Mouse (Mus musculus): ENCODE results near the gene Krt82. TPM values are rescaled to one million over a fixed set of nuclear protein-coding genes. Genes with fewer than 3 reads are reported as not detected.
"Not testable (repeated sequence)": the region's sequence is repeated elsewhere in the genome, so short reads cannot be mapped to it uniquely, and the experiment has no call there.

Krt82 gene
- polyA plus RNA-seq, 1 experiment from 2014 or later = not detected

GRCm38 (mm10) chr15:101552188-101552587 lies 1.7 kb upstream of the Krt82 start:
- ATAC-seq (ENCODE audit: low FRiP score) = no peak

GRCm38 (mm10) chr15:101544478-101544877 lies 6.0 kb downstream of the Krt82 start:
- H3K27me3 ChIP-seq = no peaks in the 10 kb centered on the region
- no peak overlapping the region for H3K9ac ChIP-seq
- H3K27ac ChIP-seq = no peak overlapping the region
- WGBS = 60% methylated on average over 3 of the region's 3 CpGs
- H3K4me1 ChIP-seq = no peaks in the 10 kb centered on the region
- no peaks in the 10 kb centered on the region for H3K36me3 ChIP-seq (replicated peaks)
- H3K4me2 ChIP-seq = no peak overlapping the region
- H3K4me3 ChIP-seq (replicated peaks) = no peak overlapping the region
- ATAC-seq (ENCODE audit: low FRiP score) = no peak
- no peaks in the 10 kb centered on the region for H3K9me3 ChIP-seq

More at GRCm38 (mm10) chr15:101552188-101552587, 1.7 kb upstream of the Krt82 start:
- Histone ChIP-seq H3K4me1 (peaks cover 10% of the 10 kb centered on the region; the same call in 1 of the 2 replicates), H3K9me3 (no peaks in the 10 kb centered on the region), H3K4me2 (no peak overlapping the region), H3K27ac (no peak overlapping the region), H3K36me3 (replicated peaks) (no peaks in the 10 kb centered on the region), H3K4me3 (replicated peaks) (no peak overlapping the region), H3K9ac (no peak overlapping the region), H3K27me3 (peaks cover 9% of the 10 kb centered on the region; the same call in 1 of the 2 replicates)
- WGBS = 88% methylated on average over 8 of the region's 8 CpGs

GRCm38 (mm10) chr15:101542543-101542942 lies 7.9 kb downstream of the Krt82 start:
- Histone ChIP-seq H3K36me3 (replicated peaks) (no peaks in the 10 kb centered on the region), H3K27me3 (no peaks in the 10 kb centered on the region), H3K9me3 (no peaks in the 10 kb centered on the region), H3K27ac (no peak overlapping the region), H3K4me3 (replicated peaks) (no peak overlapping the region), H3K9ac (no peak overlapping the region), H3K4me1 (no peaks in the 10 kb centered on the region), H3K4me2 (no peak overlapping the region)
- ATAC-seq (ENCODE audit: low FRiP score) = no peak
- 63% methylated on average over 9 of the region's 9 CpGs for WGBS

- Histone ChIP-seq H3K4me2 (no peak overlapping the region), H3K9ac (no peak overlapping the region), H3K36me3 (replicated peaks) (no peaks in the 10 kb centered on the region), H3K9me3 (no peaks in the 10 kb centered on the region), H3K27ac (no peak overlapping the region), H3K27me3 (no peaks in the 10 kb centered on the region; the same call in 1 of the 2 replicates), H3K4me3 (replicated peaks) (no peak overlapping the region), H3K4me1 (no peaks in the 10 kb centered on the region)
- ATAC-seq (ENCODE audit: low FRiP score) = no peak
- 50% methylated on average over 4 of the region's 4 CpGs for WGBS
Measured at GRCm38 (mm10) chr15:101538580-101538900, 11.9 kb downstream of the Krt82 start.

GRCm38 (mm10) chr15:101537864-101538579 lies 12.4 kb downstream of the Krt82 start:
- no peak overlapping the region for H3K4me2 ChIP-seq
- ATAC-seq (ENCODE audit: low FRiP score) = no peak
- no peaks in the 10 kb centered on the region for H3K9me3 ChIP-seq
- H3K36me3 ChIP-seq (replicated peaks) = no peaks in the 10 kb centered on the region
- no peak overlapping the region for H3K4me3 ChIP-seq (replicated peaks)
- no peak overlapping the region for H3K9ac ChIP-seq
- WGBS = 47% methylated on average over 7 of the region's 7 CpGs
- H3K27me3 ChIP-seq = no peaks in the 10 kb centered on the region; the same call in 1 of the 2 replicates
- no peak overlapping the region for H3K27ac ChIP-seq
- H3K4me1 ChIP-seq = no peaks in the 10 kb centered on the region

- 67% methylated on average over 9 of the region's 9 CpGs for WGBS
- no peak overlapping the region for H3K9ac ChIP-seq
- no peak overlapping the region for H3K27ac ChIP-seq
- no peak overlapping the region for H3K4me3 ChIP-seq (replicated peaks)
- no peaks in the 10 kb centered on the region for H3K4me1 ChIP-seq
- H3K27me3 ChIP-seq = no peaks in the 10 kb centered on the region; the same call in 1 of the 2 replicates
- H3K9me3 ChIP-seq = no peaks in the 10 kb centered on the region
- no peak for ATAC-seq (ENCODE audit: low FRiP score)
- H3K4me2 ChIP-seq = no peak overlapping the region
- no peaks in the 10 kb centered on the region for H3K36me3 ChIP-seq (replicated peaks)
Measured at GRCm38 (mm10) chr15:101536054-101536850, 14.2 kb downstream of the Krt82 start.

GRCm38 (mm10) chr15:101532720-101533119 lies 17.7 kb downstream of the Krt82 start, which contains the start of gene Krt84:
Gene Krt84, minus strand, starts transcription at chr15:101532820.
- Histone ChIP-seq H3K4me2 (no peak within 1 kb of the TSS), H3K4me1 (no peaks in the 10 kb centered on the region), H3K4me3 (replicated peaks) (no peak within 1 kb of the TSS), H3K36me3 (replicated peaks) (no peaks in the 10 kb centered on the region), H3K27me3 (no peaks in the 10 kb centered on the region; the same call in 1 of the 2 replicates), H3K27ac (no peak within 1 kb of the TSS), H3K9me3 (no peaks in the 10 kb centered on the region), H3K9ac (no peak within 1 kb of the TSS)
- 86% methylated on average over 7 of the region's 7 CpGs for WGBS
- no peak for ATAC-seq (ENCODE audit: low FRiP score)

GRCm38 (mm10) chr15:101522556-101523232 lies 27.8 kb downstream of the Krt82 start:
- no peaks in the 10 kb centered on the region for H3K36me3 ChIP-seq (replicated peaks)
- no peaks in the 10 kb centered on the region for H3K4me1 ChIP-seq
- no peaks in the 10 kb centered on the region for H3K9me3 ChIP-seq
- 78% methylated on average over 4 of the region's 4 CpGs for WGBS
- H3K4me3 ChIP-seq (replicated peaks) = no peak overlapping the region
- H3K27ac ChIP-seq = no peak overlapping the region
- ATAC-seq (ENCODE audit: low FRiP score) = no peak
- no peak overlapping the region for H3K4me2 ChIP-seq
- peaks cover 4% of the 10 kb centered on the region; the same call in 1 of the 2 replicates for H3K27me3 ChIP-seq
- H3K9ac ChIP-seq = no peak overlapping the region

GRCm38 (mm10) chr15:101519792-101520191 lies 30.7 kb downstream of the Krt82 start:
- no peak overlapping the region for H3K27ac ChIP-seq
- no peaks in the 10 kb centered on the region for H3K9me3 ChIP-seq
- H3K27me3 ChIP-seq = peaks cover 4% of the 10 kb centered on the region; the same call in 1 of the 2 replicates
- 12% methylated on average over 2 of the region's 2 CpGs for WGBS
- H3K4me2 ChIP-seq = no peak overlapping the region
- H3K9ac ChIP-seq = no peak overlapping the region
- ATAC-seq (ENCODE audit: low FRiP score) = no peak
- no peaks in the 10 kb centered on the region for H3K36me3 ChIP-seq (replicated peaks)
- no peaks in the 10 kb centered on the region for H3K4me1 ChIP-seq
- no peak overlapping the region for H3K4me3 ChIP-seq (replicated peaks)

GRCm38 (mm10) chr15:101517161-101517560 lies 33.3 kb downstream of the Krt82 start, which contains the start of gene Gm49425:
Gene Gm49425, minus strand, starts transcription at chr15:101517261.
- H3K36me3 ChIP-seq (replicated peaks); H3K4me1 ChIP-seq; H3K4me3 ChIP-seq (replicated peaks); H3K9ac ChIP-seq; H3K27ac ChIP-seq; ATAC-seq (ENCODE audit: low FRiP score); H3K27me3 ChIP-seq; H3K4me2 ChIP-seq; H3K9me3 ChIP-seq: not testable (repeated sequence)
- WGBS = 84% methylated on average over 2 of the region's 2 CpGs

GRCm38 (mm10) chr15:101508247-101508646 lies 42.2 kb downstream of the Krt82 start:
- no peaks in the 10 kb centered on the region for H3K27me3 ChIP-seq
- H3K4me3 ChIP-seq (replicated peaks) = no peak overlapping the region
- 89% methylated on average over 9 of the region's 9 CpGs for WGBS
- ATAC-seq (ENCODE audit: low FRiP score) = no peak
- H3K4me2 ChIP-seq = no peak overlapping the region
- H3K4me1 ChIP-seq = no peaks in the 10 kb centered on the region
- no peak overlapping the region for H3K9ac ChIP-seq
- no peaks in the 10 kb centered on the region for H3K9me3 ChIP-seq
- no peaks in the 10 kb centered on the region for H3K36me3 ChIP-seq (replicated peaks)
- H3K27ac ChIP-seq = no peak overlapping the region

Data from forebrain, embryonic 12.5 days (tissue).